Mouse (Mus musculus): ENCODE data around the gene Gne.

Gne gene

GRCm38 (mm10) chr4:44023681-44024080 lies 60.3 kb downstream of the Gne start:
- Histone ChIP-seq H3K36me3 (ENCODE audit: control insufficient read depth, insufficient read depth, low read length, poor library complexity, severe bottlenecking) (peaks cover 26% of the 10 kb centered on the region), H3K27me3 (ENCODE audit: control insufficient read depth, insufficient read depth, low read length, poor library complexity, severe bottlenecking) (no peaks in the 10 kb centered on the region)
- no peak for DNase-seq (ENCODE audit: low read depth, low spot score)

- Histone ChIP-seq H3K36me3 (ENCODE audit: control insufficient read depth, insufficient read depth, low read length, poor library complexity, severe bottlenecking) (peaks cover 20% of the 10 kb centered on the region), H3K27me3 (ENCODE audit: control insufficient read depth, insufficient read depth, low read length, poor library complexity, severe bottlenecking) (no peaks in the 10 kb centered on the region)
- no peak for DNase-seq (ENCODE audit: low read depth, low spot score)
These were observed 61.2 kb downstream of the Gne start for GRCm38 (mm10) chr4:44022766-44023165.

- peak; percentile 19 for DNase-seq (ENCODE audit: low read depth, low spot score)
- Histone ChIP-seq H3K36me3 (ENCODE audit: control insufficient read depth, insufficient read depth, low read length, poor library complexity, severe bottlenecking) (peaks cover 17% of the 10 kb centered on the region; the same call in 1 of the 2 replicates), H3K27me3 (ENCODE audit: control insufficient read depth, insufficient read depth, low read length, poor library complexity, severe bottlenecking) (no peaks in the 10 kb centered on the region)
These were observed 61.7 kb downstream of the Gne start for GRCm38 (mm10) chr4:44022323-44022722.

DNA sequence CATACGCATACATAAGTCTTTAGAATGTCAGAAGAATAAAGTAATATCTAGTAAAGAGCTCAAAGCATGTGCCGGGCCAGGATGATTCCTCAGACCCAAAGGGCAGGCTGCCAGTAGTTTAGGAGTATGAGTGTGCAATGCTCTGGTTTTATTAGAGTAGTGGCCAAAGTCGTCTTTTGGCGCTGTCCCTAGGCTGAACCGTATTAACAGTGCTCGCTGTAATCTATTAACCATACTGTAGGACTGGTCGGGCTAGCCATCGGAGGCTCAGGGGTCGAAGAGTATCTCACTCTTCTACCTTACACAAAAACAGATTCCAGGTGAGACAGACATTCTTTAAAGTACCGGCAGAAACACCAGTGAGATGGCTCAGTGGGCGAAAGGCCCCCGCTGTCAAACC lies 67.2 kb downstream of the Gne start:
- Histone ChIP-seq H3K27me3 (ENCODE audit: control insufficient read depth, insufficient read depth, low read length, poor library complexity, severe bottlenecking) (no peaks in the 10 kb centered on the region), H3K36me3 (ENCODE audit: control insufficient read depth, insufficient read depth, low read length, poor library complexity, severe bottlenecking) (peaks cover 11% of the 10 kb centered on the region; the same call in 1 of the 2 replicates)
- DNase-seq (ENCODE audit: low read depth, low spot score): no peak

GRCm38 (mm10) chr4:44016071-44016470 lies 67.9 kb downstream of the Gne start:
- no peaks in the 10 kb centered on the region for H3K27me3 ChIP-seq (ENCODE audit: control insufficient read depth, insufficient read depth, low read length, poor library complexity, severe bottlenecking)
- H3K36me3 ChIP-seq (ENCODE audit: control insufficient read depth, insufficient read depth, low read length, poor library complexity, severe bottlenecking): peaks cover 11% of the 10 kb centered on the region; the same call in 1 of the 2 replicates
- peak; percentile 67 for DNase-seq (ENCODE audit: low read depth, low spot score)

- no peaks in the 10 kb centered on the region for H3K27me3 ChIP-seq (ENCODE audit: control insufficient read depth, insufficient read depth, low read length, poor library complexity, severe bottlenecking)
- no peaks in the 10 kb centered on the region for H3K36me3 ChIP-seq (ENCODE audit: control insufficient read depth, insufficient read depth, low read length, poor library complexity, severe bottlenecking)
- DNase-seq (ENCODE audit: low read depth, low spot score): no peak
These were observed 70.4 kb downstream of the Gne start for GRCm38 (mm10) chr4:44013391-44014070.

GRCm38 (mm10) chr4:44012376-44013367 lies 71.3 kb downstream of the Gne start:
- DNase-seq (ENCODE audit: low read depth, low spot score): peak; percentile 91
- no peaks in the 10 kb centered on the region for H3K27me3 ChIP-seq (ENCODE audit: control insufficient read depth, insufficient read depth, low read length, poor library complexity, severe bottlenecking)

GRCm38 (mm10) chr4:44011799-44012198 lies 72.2 kb downstream of the Gne start:
- peak; percentile 17 for DNase-seq (ENCODE audit: low read depth, low spot score)
- Histone ChIP-seq H3K36me3 (ENCODE audit: control insufficient read depth, insufficient read depth, low read length, poor library complexity, severe bottlenecking) (no peaks in the 10 kb centered on the region), H3K27me3 (ENCODE audit: control insufficient read depth, insufficient read depth, low read length, poor library complexity, severe bottlenecking) (no peaks in the 10 kb centered on the region)

More at GRCm38 (mm10) chr4:44012376-44013367, 71.3 kb downstream of the Gne start:
- no peaks in the 10 kb centered on the region for H3K36me3 ChIP-seq (ENCODE audit: control insufficient read depth, insufficient read depth, low read length, poor library complexity, severe bottlenecking)

DNA sequence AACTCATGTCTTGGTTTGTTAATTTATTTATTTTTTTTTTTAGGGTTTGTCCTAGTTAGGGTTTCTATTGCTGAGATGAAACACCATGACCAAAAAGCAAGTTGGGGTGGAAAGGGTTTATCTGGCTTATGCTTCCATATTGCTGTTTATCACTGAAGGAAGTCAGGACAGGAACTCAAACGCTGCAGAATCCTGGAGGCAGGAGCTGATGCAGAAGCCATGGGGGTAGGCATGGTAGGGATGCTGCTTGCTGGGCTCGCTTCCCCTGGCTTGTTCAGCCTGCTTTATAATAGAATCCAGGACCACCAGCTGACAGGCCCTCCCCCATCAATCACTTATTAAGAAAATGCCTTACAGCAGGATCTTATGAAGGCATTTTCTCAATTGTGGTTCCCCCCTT lies 73.1 kb downstream of the Gne start:
- H3K36me3 ChIP-seq (ENCODE audit: control insufficient read depth, insufficient read depth, low read length, poor library complexity, severe bottlenecking): no peaks in the 10 kb centered on the region
- DNase-seq (ENCODE audit: low read depth, low spot score): no peak
- no peaks in the 10 kb centered on the region for H3K27me3 ChIP-seq (ENCODE audit: control insufficient read depth, insufficient read depth, low read length, poor library complexity, severe bottlenecking)

DNA sequence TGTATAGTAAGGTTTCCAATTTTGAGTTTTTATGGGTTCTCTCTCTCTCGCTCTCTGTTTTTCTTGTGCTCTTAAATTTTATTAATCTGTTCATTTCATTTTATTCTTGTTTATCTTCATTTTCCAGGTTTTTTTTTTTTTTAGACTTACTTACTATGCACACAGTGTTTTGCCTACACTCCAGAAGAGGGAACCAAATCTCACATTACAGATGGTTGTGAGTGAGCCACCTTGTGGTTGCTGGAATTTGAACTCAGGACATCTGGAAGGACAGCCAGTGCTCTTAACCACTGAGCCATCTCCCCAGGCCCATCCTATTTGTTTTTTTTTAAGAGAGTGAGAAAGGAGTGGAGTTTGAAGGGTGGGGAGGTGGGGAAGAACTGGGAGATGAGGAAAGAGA lies 73.8 kb downstream of the Gne start:
- Histone ChIP-seq H3K27me3 (ENCODE audit: control insufficient read depth, insufficient read depth, low read length, poor library complexity, severe bottlenecking) (no peaks in the 10 kb centered on the region), H3K36me3 (ENCODE audit: control insufficient read depth, insufficient read depth, low read length, poor library complexity, severe bottlenecking) (no peaks in the 10 kb centered on the region)
- DNase-seq (ENCODE audit: low read depth, low spot score): peak; percentile 37

DNA sequence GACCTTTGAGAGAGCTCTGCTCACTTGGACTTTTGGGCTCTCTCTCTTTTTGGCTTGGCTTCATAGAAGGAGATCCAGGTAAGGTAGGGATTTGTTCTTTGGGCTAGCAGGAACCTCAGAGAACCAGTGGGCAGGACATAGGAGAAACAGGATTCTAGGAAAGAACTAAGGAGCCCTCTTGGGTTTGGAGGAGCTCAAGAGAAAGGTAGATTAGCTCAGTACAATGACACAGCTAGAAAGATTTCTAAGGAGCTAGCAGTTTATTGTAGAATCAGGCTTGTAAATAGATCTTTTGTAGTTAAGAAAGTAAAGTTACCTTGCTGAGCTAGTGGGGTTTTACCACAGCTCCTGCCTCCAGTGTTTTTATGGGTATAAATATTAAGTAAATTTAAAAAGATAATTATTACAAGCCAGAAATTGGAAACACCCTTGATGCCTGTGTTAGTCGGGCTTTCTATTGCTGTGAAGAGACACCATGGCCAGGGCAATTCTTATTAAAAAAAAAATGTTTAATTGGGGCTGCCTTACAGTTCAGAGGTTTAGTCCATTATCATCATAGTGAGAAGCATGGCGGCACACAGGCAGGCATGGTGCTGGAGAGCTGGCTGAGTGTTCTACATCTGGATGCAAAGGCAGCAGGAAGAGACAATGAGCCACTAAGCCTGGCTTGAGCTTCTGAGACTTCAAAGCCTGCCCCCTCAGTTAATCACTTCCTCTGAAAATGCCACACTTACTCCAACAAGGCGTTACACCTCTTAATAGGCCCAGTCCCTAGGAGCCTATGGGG lies 79.2 kb downstream of the Gne start:
- Histone ChIP-seq H3K27me3 (ENCODE audit: control insufficient read depth, insufficient read depth, low read length, poor library complexity, severe bottlenecking) (no peaks in the 10 kb centered on the region), H3K36me3 (ENCODE audit: control insufficient read depth, insufficient read depth, low read length, poor library complexity, severe bottlenecking) (no peaks in the 10 kb centered on the region)
- no peak for DNase-seq (ENCODE audit: low read depth, low spot score)

DNA sequence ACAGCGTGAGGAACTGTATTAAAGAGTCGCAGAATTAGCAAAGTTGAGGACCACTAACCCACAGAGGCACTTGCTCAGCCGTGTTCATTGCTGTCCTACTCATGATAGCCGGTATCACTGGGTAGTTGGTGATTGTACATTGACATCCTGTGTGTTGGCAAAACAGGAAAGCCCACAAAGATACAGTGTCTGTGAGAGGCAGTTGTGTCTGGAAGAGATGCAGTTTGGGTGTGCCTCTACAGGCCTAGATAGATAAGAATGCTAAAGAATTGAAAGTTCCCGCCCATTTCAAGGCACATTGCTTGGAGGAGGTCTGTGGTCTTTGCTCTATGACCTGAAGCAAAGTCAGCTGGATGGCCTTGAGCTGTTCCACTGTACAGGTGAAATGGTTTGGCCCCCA lies 79.9 kb downstream of the Gne start, which contains the start of gene Clta:
TSS of gene Clta (plus strand) at position 327 of the 400 bp plus-strand sequence.
- H3K27me3 ChIP-seq (ENCODE audit: control insufficient read depth, insufficient read depth, low read length, poor library complexity, severe bottlenecking): no peaks in the 10 kb centered on the region
- no peaks in the 10 kb centered on the region for H3K36me3 ChIP-seq (ENCODE audit: control insufficient read depth, insufficient read depth, low read length, poor library complexity, severe bottlenecking)
- no peak for DNase-seq (ENCODE audit: low read depth, low spot score)

GRCm38 (mm10) chr4:44003622-44004021 lies 80.4 kb downstream of the Gne start:
- no peak for DNase-seq (ENCODE audit: low read depth, low spot score)
- H3K27me3 ChIP-seq (ENCODE audit: control insufficient read depth, insufficient read depth, low read length, poor library complexity, severe bottlenecking): no peaks in the 10 kb centered on the region
- H3K36me3 ChIP-seq (ENCODE audit: control insufficient read depth, insufficient read depth, low read length, poor library complexity, severe bottlenecking): no peaks in the 10 kb centered on the region

GRCm38 (mm10) chr4:43994342-43994741 lies 89.6 kb downstream of the Gne start:
- DNase-seq (ENCODE audit: low read depth, low spot score): no peak
- H3K36me3 ChIP-seq (ENCODE audit: control insufficient read depth, insufficient read depth, low read length, poor library complexity, severe bottlenecking): no peaks in the 10 kb centered on the region

More at GRCm38 (mm10) chr4:43994342-43994741, 89.6 kb downstream of the Gne start:
- H3K27me3 ChIP-seq (ENCODE audit: control insufficient read depth, insufficient read depth, low read length, poor library complexity, severe bottlenecking): no peaks in the 10 kb centered on the region

Measured in splenic B cell, adult 2 months (primary cell).